Mouse (Mus musculus): Measurements from ENCODE around the gene Rack1.
"Not testable (repeated sequence)": the region's sequence is repeated elsewhere in the genome, so short reads cannot be mapped to it uniquely, and the experiment has no call there.

The Rack1 gene

GRCm38 (mm10) chr11:48820308-48820674, 20.2 kb downstream of the Rack1 start:
- DNase-seq = no peak

- not testable (repeated sequence) for DNase-seq
These were observed 21.2 kb downstream of the Rack1 start for GRCm38 (mm10) chr11:48821299-48821698.

GRCm38 (mm10) chr11:48822768-48823512, 22.8 kb downstream of the Rack1 start:
- no peak for DNase-seq

GRCm38 (mm10) chr11:48823536-48823972, 23.4 kb downstream of the Rack1 start:
- DNase-seq = peak; percentile 84

GRCm38 (mm10) chr11:48824311-48824830, 24.2 kb downstream of the Rack1 start:
- no peak for DNase-seq

GRCm38 (mm10) chr11:48825979-48826751, 26.0 kb downstream of the Rack1 start, which contains the start of the genes Trim7 and Gm12184:
Trim7 (plus strand) TSS chr11:48826140.
Gm12184 (minus strand) TSS chr11:48826655.
- not testable (repeated sequence) for DNase-seq

GRCm38 (mm10) chr11:48826752-48827096, 26.6 kb downstream of the Rack1 start:
- peak; percentile 66 for DNase-seq

- no peak for DNase-seq
These were observed 27.8 kb downstream of the Rack1 start for GRCm38 (mm10) chr11:48827926-48828325.

GRCm38 (mm10) chr11:48830279-48830678, 30.1 kb downstream of the Rack1 start:
- DNase-seq = no peak

- no peak for DNase-seq
These were observed 31.1 kb downstream of the Rack1 start for GRCm38 (mm10) chr11:48831273-48831672.

- no peak for DNase-seq
These were observed 33.1 kb downstream of the Rack1 start for GRCm38 (mm10) chr11:48833078-48833730.

- peak; percentile 88 for DNase-seq
These were observed 33.9 kb downstream of the Rack1 start for GRCm38 (mm10) chr11:48833731-48834639.

GRCm38 (mm10) chr11:48835923-48836322, 35.8 kb downstream of the Rack1 start:
- DNase-seq = no peak

GRCm38 (mm10) chr11:48836990-48837309, 36.8 kb downstream of the Rack1 start:
- DNase-seq = no peak

GRCm38 (mm10) chr11:48837310-48838180, 37.4 kb downstream of the Rack1 start:
- peak; percentile 68 for DNase-seq

GRCm38 (mm10) chr11:48838181-48838797, 38.2 kb downstream of the Rack1 start:
- peak; percentile 42 for DNase-seq

- DNase-seq = no peak
These were observed 38.9 kb downstream of the Rack1 start for GRCm38 (mm10) chr11:48838879-48839680.

GRCm38 (mm10) chr11:48840805-48841204, 40.7 kb downstream of the Rack1 start:
- DNase-seq = no peak

GRCm38 (mm10) chr11:48841213-48841612, 41.1 kb downstream of the Rack1 start:
- DNase-seq = no peak

- DNase-seq = no peak
These were observed 42.3 kb downstream of the Rack1 start for GRCm38 (mm10) chr11:48842378-48842792.

Measured in embryo, embryonic 11 days (tissue).